Comparison of ENCODE assay signal across 16 mouse cellular contexts in the genomic region with DNA sequence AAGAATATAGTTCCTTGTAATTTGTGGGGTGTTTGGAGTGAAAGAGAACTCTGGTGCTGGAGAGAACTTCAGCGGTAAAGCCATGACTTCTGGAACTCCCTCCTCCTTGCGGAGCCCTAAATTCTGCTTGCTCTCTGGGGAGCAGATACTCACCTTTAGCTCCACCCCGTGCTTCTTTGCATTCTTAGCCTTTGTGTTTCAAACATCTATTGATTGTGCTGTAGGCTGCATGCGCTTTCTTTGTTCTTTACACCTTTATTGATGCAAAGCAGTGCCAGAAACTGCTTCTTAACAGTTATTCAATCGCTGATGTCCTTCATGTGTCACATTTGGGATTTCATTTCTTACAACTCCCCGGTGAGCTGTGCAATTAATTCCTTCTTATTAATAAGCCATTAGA.
"Had no signal": no experiment of that assay in that cellular context is flagged by ENCODE, and none has a peak within 500 bp of the region (broad histone marks: within the 10 kb centered on the region; RNA-seq: fewer than 3 reads in every experiment).

No protein-coding gene starts in this region.

- H3K9me3 ChIP-seq: midbrain, embryonic 10.5 days; midbrain, embryonic 12.5 days; neural tube, embryonic 13.5 days; neural tube, embryonic 15.5 days had no signal

- H3K4me2 ChIP-seq: lung, embryonic 14.5 days; midbrain, embryonic 12.5 days; neural tube, embryonic 13.5 days; neural tube, embryonic 15.5 days had no signal

- H3K9ac ChIP-seq: lung, embryonic 14.5 days; midbrain, embryonic 12.5 days; neural tube, embryonic 13.5 days; neural tube, embryonic 15.5 days had no signal

- H3K27me3 ChIP-seq: neural tube, embryonic 13.5 days; neural tube, embryonic 15.5 days had no signal

- H3K27ac ChIP-seq: midbrain, embryonic 10.5 days; midbrain, embryonic 12.5 days; neural tube, embryonic 13.5 days; neural tube, embryonic 15.5 days had no signal

- ATAC-seq: midbrain, embryonic 16.5 days had no signal

- H3K4me3 ChIP-seq: midbrain, embryonic 10.5 days; midbrain, embryonic 12.5 days; myocyte; neural tube, embryonic 13.5 days; neural tube, embryonic 15.5 days had no signal

- DNase-seq: lung, adult 18-20 months; lung, embryonic 14.5 days; lung, postnatal 10 days; lung, postnatal 4 days; midbrain, embryonic 14.5 days; retina, postnatal 1 day; right cerebral cortex, adult 18-20 months; thymus, adult 18-20 months; thymus, postnatal 14 days; thymus, postnatal 36 days had no signal

- H3K36me3 ChIP-seq: midbrain, embryonic 10.5 days; midbrain, embryonic 12.5 days; neural tube, embryonic 13.5 days; neural tube, embryonic 15.5 days had no signal

- H3K4me1 ChIP-seq: neural tube, embryonic 15.5 days had no signal
